Mouse (Mus musculus): ENCODE results near the gene Fbxo21. TPM values are rescaled to one million over a fixed set of nuclear protein-coding genes. Genes with fewer than 3 reads are reported as not detected.

The Fbxo21 gene
- polyA plus RNA-seq, 1 experiment from 2014 or later: 183 TPM

DNA sequence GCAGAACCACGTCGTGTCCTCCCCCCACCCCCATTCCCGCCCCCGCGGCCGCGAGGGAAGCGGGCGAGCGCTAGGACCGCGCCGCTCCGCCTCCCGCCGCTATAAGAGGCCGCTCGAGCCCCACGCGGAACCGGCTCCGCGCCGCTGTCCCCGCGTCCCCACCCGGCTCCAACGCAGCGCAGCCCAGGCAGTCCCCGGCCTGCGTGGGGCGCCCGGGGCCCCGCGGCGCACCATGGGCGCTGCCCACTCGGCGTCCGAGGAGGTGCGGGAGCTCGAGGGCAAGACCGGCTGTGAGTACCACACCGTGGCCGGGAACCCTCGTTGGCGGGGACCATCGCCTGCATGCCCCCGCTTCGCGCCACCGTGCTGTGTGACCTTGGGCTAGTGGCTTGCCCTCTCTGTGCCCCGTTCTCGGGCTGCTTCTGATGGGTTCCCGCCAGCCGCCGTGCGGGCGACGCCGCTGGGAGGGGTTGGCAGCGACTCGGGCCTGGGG, 51.2 kb downstream of the Fbxo21 start, which contains the start of gene Tesc:
Gene Tesc, plus strand, starts transcription at position 46 of the 493 bp plus-strand sequence.
- peak within 1 kb of the TSS; percentile 100 for H3K4me2 ChIP-seq
- no peak within 1 kb of the TSS for H3K27ac ChIP-seq
- H3K4me3 ChIP-seq: peak within 1 kb of the TSS; percentile 76
- under 1% methylated on average over 63 of the region's 63 CpGs for whole genome bisulfite sequencing
- H3K9me3 ChIP-seq: no peaks in the 10 kb centered on the region
- ATAC-seq (replicated peaks): peak; percentile 53; the same call in 1 of the 2 replicates
- H3K9ac ChIP-seq: peak within 1 kb of the TSS; percentile 51
- H3K4me1 ChIP-seq: peaks cover 36% of the 10 kb centered on the region
- no peaks in the 10 kb centered on the region for H3K36me3 ChIP-seq (replicated peaks)
- peaks cover 47% of the 10 kb centered on the region for H3K27me3 ChIP-seq (replicated peaks)

- WGBS: under 1% methylated on average over 76 of the region's 79 CpGs
- no peak overlapping the region for H3K27ac ChIP-seq
- peak; percentile 5; the same call in 1 of the 2 replicates for ATAC-seq (replicated peaks)
- H3K27me3 ChIP-seq (replicated peaks): peaks cover 47% of the 10 kb centered on the region
- peak overlapping the region; percentile 76 for H3K4me3 ChIP-seq
- peak overlapping the region; percentile 100 for H3K4me2 ChIP-seq
- no peaks in the 10 kb centered on the region for H3K36me3 ChIP-seq (replicated peaks)
- peaks cover 36% of the 10 kb centered on the region for H3K4me1 ChIP-seq
- no peaks in the 10 kb centered on the region for H3K9me3 ChIP-seq
- H3K9ac ChIP-seq: peak overlapping the region; percentile 51
These were observed 51.9 kb downstream of the Fbxo21 start for GRCm38 (mm10) chr5:118028191-118029034.

DNA sequence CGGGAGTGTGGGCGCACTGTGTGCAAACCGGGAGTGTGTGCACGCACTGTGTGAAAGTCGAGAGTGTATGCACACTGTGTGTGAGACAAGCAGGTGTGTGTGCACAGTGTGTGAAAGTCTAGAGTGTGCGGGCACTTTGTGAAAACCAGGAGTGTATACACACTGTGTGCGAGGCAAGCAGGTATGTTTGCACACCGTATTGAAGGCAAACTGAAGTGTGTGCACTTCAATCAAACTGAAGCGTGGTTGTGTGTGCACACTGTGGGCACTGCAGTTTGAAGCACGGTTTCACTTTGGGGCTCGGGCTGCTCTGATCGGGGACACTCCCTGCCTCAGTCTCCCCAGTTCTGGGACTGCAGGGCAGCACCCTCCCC, 52.5 kb downstream of the Fbxo21 start:
- no peak overlapping the region for H3K9ac ChIP-seq
- 7% methylated on average over 12 of the region's 12 CpGs for WGBS
- no peak overlapping the region for H3K27ac ChIP-seq
- peaks cover 47% of the 10 kb centered on the region for H3K27me3 ChIP-seq (replicated peaks)
- H3K4me3 ChIP-seq: peak overlapping the region; percentile 76
- peak overlapping the region; percentile 100 for H3K4me2 ChIP-seq
- no peaks in the 10 kb centered on the region for H3K9me3 ChIP-seq
- H3K36me3 ChIP-seq (replicated peaks): no peaks in the 10 kb centered on the region
- 0 out of 2 replicates have a peak, but pooled peaks have one; percentile 32 for ATAC-seq (replicated peaks)
- H3K4me1 ChIP-seq: peaks cover 36% of the 10 kb centered on the region

- Histone ChIP-seq H3K4me2 (peak overlapping the region; percentile 100), H3K9ac (0 out of 2 replicates have a peak overlapping the region, but pooled peaks have one; percentile 25), H3K4me3 (peak overlapping the region; percentile 76), H3K27ac (no peak overlapping the region), H3K36me3 (replicated peaks) (no peaks in the 10 kb centered on the region), H3K9me3 (no peaks in the 10 kb centered on the region), H3K4me1 (peaks cover 36% of the 10 kb centered on the region), H3K27me3 (replicated peaks) (peaks cover 47% of the 10 kb centered on the region)
- 3% methylated on average over 10 of the region's 10 CpGs for WGBS
- ATAC-seq (replicated peaks): no peak
These were observed 52.9 kb downstream of the Fbxo21 start for GRCm38 (mm10) chr5:118029420-118029819.

- Histone ChIP-seq H3K27ac (no peak overlapping the region), H3K27me3 (replicated peaks) (peaks cover 47% of the 10 kb centered on the region), H3K9ac (no peak overlapping the region), H3K4me2 (no peak overlapping the region), H3K4me3 (no peak overlapping the region), H3K36me3 (replicated peaks) (no peaks in the 10 kb centered on the region), H3K9me3 (no peaks in the 10 kb centered on the region), H3K4me1 (peaks cover 36% of the 10 kb centered on the region)
- no peak for ATAC-seq (replicated peaks)
- WGBS: 90% methylated on average over 9 of the region's 9 CpGs
These were observed 53.6 kb downstream of the Fbxo21 start for GRCm38 (mm10) chr5:118030022-118030675.

DNA sequence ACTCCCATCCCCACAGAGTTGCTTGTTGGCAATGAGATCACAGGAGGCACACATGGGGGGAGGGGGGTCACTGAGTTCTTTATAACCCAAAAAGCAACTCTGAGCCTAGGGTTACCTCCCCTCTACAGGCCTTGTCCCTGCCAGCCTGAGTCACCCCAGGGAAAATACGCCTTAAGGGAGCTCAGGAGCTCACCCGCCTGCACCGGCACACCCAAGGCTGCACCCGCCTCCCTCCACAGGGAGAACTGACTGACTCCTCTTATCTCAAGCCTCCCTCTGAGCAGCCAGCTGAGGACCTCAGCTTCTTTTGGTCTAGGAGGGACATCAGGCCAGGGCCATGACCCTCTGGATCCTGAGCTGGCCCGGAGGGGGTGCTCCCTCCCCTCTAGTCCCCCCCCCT, 54.5 kb downstream of the Fbxo21 start:
- Histone ChIP-seq H3K9me3 (no peaks in the 10 kb centered on the region), H3K27me3 (replicated peaks) (peaks cover 42% of the 10 kb centered on the region)
- 57% methylated on average over 5 of the region's 5 CpGs for WGBS

GRCm38 (mm10) chr5:118031508-118031907, 55.0 kb downstream of the Fbxo21 start:
- no peak overlapping the region for H3K4me2 ChIP-seq
- H3K27me3 ChIP-seq (replicated peaks): peaks cover 40% of the 10 kb centered on the region
- H3K4me1 ChIP-seq: peaks cover 31% of the 10 kb centered on the region
- no peak overlapping the region for H3K9ac ChIP-seq
- H3K9me3 ChIP-seq: no peaks in the 10 kb centered on the region
- no peak overlapping the region for H3K27ac ChIP-seq
- no peaks in the 10 kb centered on the region for H3K36me3 ChIP-seq (replicated peaks)
- no peak for ATAC-seq (replicated peaks)
- WGBS: 45% methylated on average over 4 of the region's 4 CpGs
- no peak overlapping the region for H3K4me3 ChIP-seq

More for the DNA sequence above, 54.5 kb downstream of the Fbxo21 start:
- H3K4me3 ChIP-seq: no peak overlapping the region
- ATAC-seq (replicated peaks): no peak
- H3K36me3 ChIP-seq (replicated peaks): no peaks in the 10 kb centered on the region
- peaks cover 35% of the 10 kb centered on the region for H3K4me1 ChIP-seq
- H3K27ac ChIP-seq: no peak overlapping the region
- H3K4me2 ChIP-seq: no peak overlapping the region
- H3K9ac ChIP-seq: no peak overlapping the region

DNA sequence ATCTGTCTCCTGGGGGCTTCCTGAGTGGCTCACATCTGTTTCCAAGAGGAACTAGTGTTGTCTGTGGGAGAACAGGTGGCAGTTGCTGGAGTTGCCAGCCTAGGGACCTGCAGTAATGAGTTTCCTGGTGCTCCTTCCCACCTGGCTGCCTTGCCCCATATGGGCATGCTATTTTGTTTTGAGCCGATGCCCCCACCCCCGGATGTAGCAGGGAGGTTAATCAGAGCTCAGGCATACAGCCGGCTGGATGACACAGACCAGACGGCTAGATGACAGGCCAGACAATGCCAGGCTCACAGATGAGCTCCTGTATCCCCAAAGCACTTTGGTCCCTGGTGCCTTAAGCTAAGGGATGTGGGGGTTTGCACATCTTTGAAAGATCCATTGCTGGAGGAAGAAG, 56.8 kb downstream of the Fbxo21 start:
- no peaks in the 10 kb centered on the region for H3K9me3 ChIP-seq

DNA sequence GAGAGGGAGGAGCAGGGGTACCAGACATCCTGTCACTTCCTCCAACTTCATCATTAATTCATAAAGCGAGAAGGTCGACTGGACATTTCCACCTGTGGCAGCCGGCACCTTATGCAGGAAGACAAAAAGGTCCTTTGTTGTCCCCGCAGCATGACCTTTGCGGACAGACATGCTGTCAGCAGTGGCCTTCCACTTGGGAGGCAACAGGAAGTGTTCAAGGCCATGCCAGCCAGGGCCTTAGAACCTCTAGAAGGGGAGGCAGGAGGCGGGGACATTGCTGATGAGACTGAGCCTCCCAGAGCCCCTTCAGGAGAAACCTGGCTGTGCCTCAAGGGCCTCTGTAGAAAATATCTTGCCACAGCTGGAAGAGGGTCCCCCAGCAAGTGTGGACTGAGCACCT, 57.2 kb downstream of the Fbxo21 start:
- Histone ChIP-seq H3K36me3 (replicated peaks) (no peaks in the 10 kb centered on the region), H3K9me3 (no peaks in the 10 kb centered on the region), H3K4me2 (no peak overlapping the region), H3K4me3 (no peak overlapping the region), H3K27me3 (replicated peaks) (peaks cover 18% of the 10 kb centered on the region), H3K9ac (no peak overlapping the region), H3K4me1 (peaks cover 24% of the 10 kb centered on the region), H3K27ac (no peak overlapping the region)
- no peak for ATAC-seq (replicated peaks)
- 79% methylated on average over 6 of the region's 6 CpGs for WGBS

More for the DNA sequence above, 56.8 kb downstream of the Fbxo21 start:
- Histone ChIP-seq H3K36me3 (replicated peaks) (no peaks in the 10 kb centered on the region), H3K27ac (no peak overlapping the region), H3K4me2 (no peak overlapping the region), H3K27me3 (replicated peaks) (peaks cover 22% of the 10 kb centered on the region), H3K9ac (no peak overlapping the region), H3K4me1 (peaks cover 28% of the 10 kb centered on the region), H3K4me3 (no peak overlapping the region)
- 54% methylated on average over 4 of the region's 4 CpGs for WGBS
- no peak for ATAC-seq (replicated peaks)

GRCm38 (mm10) chr5:118034632-118035031, 58.1 kb downstream of the Fbxo21 start:
- WGBS: 90% methylated on average over 1 of the region's 1 CpGs
- H3K9me3 ChIP-seq: no peaks in the 10 kb centered on the region
- H3K36me3 ChIP-seq (replicated peaks): no peaks in the 10 kb centered on the region
- H3K4me3 ChIP-seq: no peak overlapping the region
- ATAC-seq (replicated peaks): no peak
- no peak overlapping the region for H3K4me2 ChIP-seq
- peaks cover 21% of the 10 kb centered on the region for H3K4me1 ChIP-seq
- peaks cover 9% of the 10 kb centered on the region for H3K27me3 ChIP-seq (replicated peaks)
- no peak overlapping the region for H3K9ac ChIP-seq
- no peak overlapping the region for H3K27ac ChIP-seq

DNA sequence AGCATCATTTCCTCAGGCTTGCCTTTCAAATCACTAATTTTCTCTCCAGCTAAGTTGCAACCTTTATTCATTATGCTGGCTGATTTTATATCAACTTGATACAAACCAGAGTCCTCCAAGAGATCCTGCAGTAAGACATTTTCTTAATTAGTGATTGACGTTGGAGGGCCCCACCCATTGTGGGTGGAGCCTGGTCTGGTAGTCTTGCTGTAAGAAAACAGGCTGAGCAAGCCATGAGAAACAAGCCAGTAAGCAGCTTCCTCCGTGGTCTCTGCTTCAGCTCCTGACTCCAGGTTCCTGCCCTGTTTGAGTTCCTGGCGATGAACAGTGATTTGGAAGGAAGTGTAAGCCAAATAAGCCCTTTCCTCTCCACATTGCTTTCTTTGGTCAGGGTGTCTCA, 59.3 kb downstream of the Fbxo21 start:
- H3K4me3 ChIP-seq: no peak overlapping the region
- no peak for ATAC-seq (replicated peaks)
- no peak overlapping the region for H3K4me2 ChIP-seq
- H3K4me1 ChIP-seq: peaks cover 21% of the 10 kb centered on the region
- H3K36me3 ChIP-seq (replicated peaks): no peaks in the 10 kb centered on the region
- no peaks in the 10 kb centered on the region for H3K9me3 ChIP-seq
- WGBS: 67% methylated on average over 3 of the region's 3 CpGs
- H3K9ac ChIP-seq: no peak overlapping the region
- H3K27me3 ChIP-seq (replicated peaks): no peaks in the 10 kb centered on the region
- H3K27ac ChIP-seq: no peak overlapping the region

Measured in midbrain, embryonic 15.5 days (tissue).